Mouse (Mus musculus): ENCODE results near the gene Aup1. TPM values are rescaled to one million over a fixed set of nuclear protein-coding genes. Genes with fewer than 3 reads are reported as not detected.

Aup1 gene
- 100 to 1,000 TPM; 115 to 121 TPM for total RNA-seq (2021)

DNA sequence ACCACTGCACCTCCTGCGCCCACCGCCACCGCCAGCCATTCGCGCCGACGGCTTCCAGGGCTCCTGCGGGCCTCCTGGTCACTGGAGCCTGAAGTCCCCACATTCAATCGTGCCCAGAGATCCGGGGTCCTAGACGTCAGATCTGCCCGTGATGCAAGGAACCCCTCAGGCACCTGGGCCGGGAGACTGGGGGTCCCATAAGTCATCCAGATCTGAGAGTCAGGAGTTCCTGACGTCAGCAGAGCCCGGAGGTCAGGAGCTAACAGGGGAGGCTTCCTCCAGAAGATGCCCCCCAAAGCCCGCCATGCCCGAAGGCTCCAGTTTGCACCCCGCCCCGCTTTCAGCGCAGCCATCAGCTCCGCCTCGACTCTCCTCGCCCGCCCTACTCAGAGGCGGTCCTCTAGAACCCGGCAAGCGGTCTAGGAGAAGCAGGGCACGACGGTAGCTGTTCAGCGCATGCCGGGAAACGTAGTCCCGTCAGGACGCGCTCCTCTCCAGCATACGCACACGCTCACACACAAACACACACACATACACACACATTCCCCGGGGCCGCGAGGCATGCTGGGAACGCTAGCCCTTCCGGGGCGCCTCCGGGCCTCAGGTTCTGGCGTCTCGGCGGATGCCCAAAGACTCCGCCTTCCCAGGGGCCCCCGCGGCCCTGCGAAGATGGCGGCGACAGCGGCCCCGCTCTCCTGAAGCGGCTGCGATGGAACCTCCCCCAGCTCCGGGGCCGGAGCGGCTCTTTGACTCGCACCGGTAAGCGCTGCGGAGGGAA is at the start of gene Aup1:
Aup1 (plus strand) TSS at position 448 of the 778 bp plus-strand sequence.
- peak; percentile 89 to 91 for DNase-seq (ENCODE audit: extremely low spot score in 1 of 2, low spot score in 1 of 2)

DNA sequence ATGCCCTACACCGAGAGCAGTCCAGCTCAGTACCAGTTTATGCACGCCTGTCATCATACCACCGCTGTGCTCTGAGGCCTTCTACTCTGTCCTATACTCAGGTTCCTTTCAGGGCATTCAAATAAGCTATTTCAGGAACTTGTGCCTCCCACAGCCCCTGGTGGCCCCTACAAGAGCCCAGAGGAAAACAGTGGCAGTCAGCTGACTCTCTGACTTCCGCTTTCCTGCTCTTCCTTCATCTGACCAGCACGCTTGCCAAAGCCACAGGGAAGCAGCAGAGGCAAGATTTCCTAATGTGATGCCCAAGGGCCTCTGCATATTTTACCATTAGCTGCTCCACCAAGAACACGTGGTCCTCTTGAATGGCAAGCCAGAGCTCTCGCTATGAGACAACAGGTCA is 49.4 kb upstream of the Aup1 start:
- no peak for DNase-seq (ENCODE audit: extremely low spot score in 1 of 2, low spot score in 1 of 2)

DNA sequence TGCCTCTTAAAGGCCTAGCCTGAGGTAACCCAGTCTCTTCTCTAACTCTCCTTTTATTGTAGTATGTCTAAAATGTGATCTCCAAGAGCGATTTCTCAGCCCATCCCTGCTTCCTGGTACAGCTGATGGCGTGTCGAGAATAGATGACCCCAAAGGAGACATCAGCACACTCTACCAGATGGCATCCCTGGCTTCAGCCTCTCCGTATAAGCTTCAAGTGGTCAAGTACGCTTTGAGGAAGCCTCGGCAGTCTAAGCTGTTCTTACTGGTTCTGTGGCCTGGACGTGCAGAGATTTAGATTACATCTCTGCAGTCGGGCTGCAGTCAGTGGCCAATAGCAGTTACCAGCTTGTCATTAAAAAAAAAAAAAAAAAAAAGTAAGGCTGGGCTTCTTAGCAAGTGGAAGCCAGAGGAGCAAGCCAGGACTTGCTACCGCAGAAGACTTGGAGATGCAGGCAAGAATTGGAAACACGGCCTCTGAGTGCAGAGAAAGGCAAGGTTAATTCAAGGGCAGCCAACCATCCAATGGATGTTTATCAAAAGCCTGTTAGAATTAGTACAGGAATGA is 48.8 kb upstream of the Aup1 start:
- no peak for DNase-seq (ENCODE audit: extremely low spot score in 1 of 2, low spot score in 1 of 2)

GRCm38 (mm10) chr6:83006114-83006513 is 48.2 kb upstream of the Aup1 start:
- DNase-seq (ENCODE audit: extremely low spot score in 1 of 2, low spot score in 1 of 2), result no peak

- DNase-seq (ENCODE audit: extremely low spot score in 1 of 2, low spot score in 1 of 2), result no peak
These were observed 45.7 kb upstream of the Aup1 start for GRCm38 (mm10) chr6:83008659-83009058.

GRCm38 (mm10) chr6:83010010-83010409 is 44.3 kb upstream of the Aup1 start:
- DNase-seq (ENCODE audit: extremely low spot score in 1 of 2, low spot score in 1 of 2), result no peak

- DNase-seq (ENCODE audit: extremely low spot score in 1 of 2, low spot score in 1 of 2), result no peak
These were observed 43.1 kb upstream of the Aup1 start for GRCm38 (mm10) chr6:83011255-83011654.

DNA sequence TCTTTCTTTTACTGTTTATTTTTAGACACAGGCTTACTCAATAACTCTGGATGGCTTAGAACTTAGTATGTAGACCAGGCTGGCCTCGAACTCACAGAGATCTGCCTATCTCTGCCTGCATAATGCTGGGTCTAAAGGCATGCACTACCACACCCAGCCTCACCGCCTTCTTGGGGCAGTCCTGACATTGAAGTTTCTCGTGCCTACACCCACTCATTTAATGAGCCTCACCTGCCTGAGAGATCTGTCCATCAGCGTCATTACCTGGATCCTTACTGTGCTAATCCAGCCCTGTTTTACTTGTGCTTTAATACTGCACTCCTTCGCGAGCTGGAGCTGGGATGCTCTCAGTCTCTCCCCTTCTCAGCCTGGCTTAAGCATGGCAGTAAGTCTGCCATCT is 42.6 kb upstream of the Aup1 start:
- no peak for DNase-seq (ENCODE audit: extremely low spot score in 1 of 2, low spot score in 1 of 2)

- no peak for DNase-seq (ENCODE audit: extremely low spot score in 1 of 2, low spot score in 1 of 2)
These were observed 40.9 kb upstream of the Aup1 start for GRCm38 (mm10) chr6:83013444-83013843.

- DNase-seq (ENCODE audit: extremely low spot score in 1 of 2, low spot score in 1 of 2), result no peak
These were observed 39.5 kb upstream of the Aup1 start for GRCm38 (mm10) chr6:83014482-83015466.

GRCm38 (mm10) chr6:83015749-83016148 is 38.6 kb upstream of the Aup1 start:
- no peak for DNase-seq (ENCODE audit: extremely low spot score in 1 of 2, low spot score in 1 of 2)

- no peak for DNase-seq (ENCODE audit: extremely low spot score in 1 of 2, low spot score in 1 of 2)
These were observed 37.1 kb upstream of the Aup1 start for GRCm38 (mm10) chr6:83017190-83017589.

DNA sequence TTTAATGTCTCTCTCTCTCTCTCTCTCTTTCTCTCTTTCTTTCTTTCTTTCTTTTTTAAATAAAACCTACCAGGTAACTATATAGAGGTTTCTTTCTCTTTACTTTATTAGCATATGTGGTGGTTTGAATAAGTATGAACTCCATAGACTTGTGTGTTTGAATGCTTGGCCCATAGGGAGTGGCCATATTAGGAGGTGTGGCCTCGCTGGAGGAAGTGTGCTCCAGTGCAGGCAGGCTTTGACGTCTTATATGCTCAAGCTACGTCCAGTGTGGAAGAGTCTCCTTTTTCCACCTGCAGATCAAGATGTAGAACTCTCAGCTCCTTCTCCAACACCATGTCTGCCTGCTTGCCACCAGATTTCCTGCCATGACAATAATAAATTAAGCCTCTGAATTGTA is 35.3 kb upstream of the Aup1 start:
- DNase-seq (ENCODE audit: extremely low spot score in 1 of 2, low spot score in 1 of 2), result no peak

GRCm38 (mm10) chr6:83020121-83020520 is 34.2 kb upstream of the Aup1 start:
- DNase-seq (ENCODE audit: extremely low spot score in 1 of 2, low spot score in 1 of 2), result no peak

- no peak for DNase-seq (ENCODE audit: extremely low spot score in 1 of 2, low spot score in 1 of 2)
These were observed 33.3 kb upstream of the Aup1 start for GRCm38 (mm10) chr6:83020836-83021593.

DNA sequence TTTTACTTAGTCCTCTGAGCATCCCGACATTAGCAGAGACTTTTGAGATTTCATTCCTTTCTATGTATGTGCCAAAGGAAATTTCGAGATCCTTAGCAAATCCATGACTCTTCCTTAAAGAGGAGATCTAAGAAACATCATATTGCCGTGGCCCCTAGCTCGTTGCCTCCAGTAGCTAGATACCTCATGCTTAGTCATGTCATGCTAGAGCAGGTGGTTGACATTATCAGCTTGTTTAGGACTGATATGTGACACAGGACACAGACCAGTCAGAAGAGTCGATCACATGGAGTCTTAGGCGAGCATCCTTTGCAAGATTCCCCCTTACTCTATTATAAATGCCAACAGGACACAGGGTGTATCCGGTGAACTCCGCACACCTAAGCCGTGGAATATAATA is 31.3 kb upstream of the Aup1 start:
- no peak for DNase-seq (ENCODE audit: extremely low spot score in 1 of 2, low spot score in 1 of 2)

DNA sequence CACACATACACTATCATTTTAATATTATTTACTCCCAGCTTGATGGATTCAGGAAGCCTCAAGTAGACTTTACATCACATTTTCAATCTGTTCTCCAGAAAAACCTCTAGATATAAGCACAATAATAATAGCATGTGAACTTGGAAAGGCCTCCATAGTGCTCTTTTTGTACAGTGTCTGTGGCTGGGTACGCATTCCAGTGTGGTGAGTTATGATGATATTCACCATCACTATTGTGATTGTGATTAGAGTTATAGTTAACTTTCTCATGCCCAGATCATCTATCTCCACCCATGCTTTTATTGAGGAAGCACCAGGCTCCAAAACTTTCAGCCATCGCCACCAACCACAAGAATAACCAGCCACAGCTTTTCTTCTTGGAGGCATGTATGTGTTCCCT is 30.5 kb upstream of the Aup1 start:
- DNase-seq (ENCODE audit: extremely low spot score in 1 of 2, low spot score in 1 of 2), result no peak

DNA sequence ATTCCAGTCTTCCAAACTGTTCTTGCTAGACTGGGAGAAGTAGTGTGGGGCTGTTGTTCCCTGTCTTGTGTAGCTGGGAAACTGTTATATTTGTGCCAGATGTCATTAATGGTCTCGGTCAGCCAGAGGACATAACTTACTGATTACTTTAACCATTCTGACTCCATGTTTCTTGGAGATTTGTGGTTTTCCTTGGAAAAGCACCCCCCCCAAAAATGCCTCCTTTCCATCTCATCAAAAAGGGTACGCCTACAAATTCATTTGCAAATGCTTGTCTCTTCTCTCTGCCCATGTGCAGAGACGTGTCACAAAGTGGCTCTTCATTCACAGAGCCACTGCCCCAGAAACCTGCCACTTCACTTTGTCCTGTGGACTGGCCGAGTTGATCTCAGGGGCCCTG is 29.9 kb upstream of the Aup1 start:
- DNase-seq (ENCODE audit: extremely low spot score in 1 of 2, low spot score in 1 of 2), result no peak

GRCm38 (mm10) chr6:83025221-83025620 is 29.1 kb upstream of the Aup1 start:
- no peak for DNase-seq (ENCODE audit: extremely low spot score in 1 of 2, low spot score in 1 of 2)

DNA sequence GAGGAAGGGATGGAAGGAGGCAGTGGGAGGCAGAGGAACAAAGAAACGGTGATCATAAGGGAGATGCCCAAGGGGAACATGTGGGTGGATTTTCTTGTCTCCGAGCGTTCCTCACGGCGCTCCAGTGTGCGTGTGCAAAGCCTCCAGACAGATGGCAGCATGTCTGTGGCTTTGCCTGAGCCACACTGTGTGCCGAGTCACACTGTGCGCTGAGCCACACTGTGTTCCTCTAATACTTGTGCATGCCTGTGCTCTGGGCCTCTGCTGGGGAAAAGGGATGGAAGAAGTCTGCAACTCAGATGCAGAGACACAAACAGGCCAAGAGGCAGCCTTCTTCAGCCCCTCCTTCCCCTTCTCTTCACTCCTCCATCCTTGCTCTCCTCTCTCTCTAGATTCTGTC is 27.0 kb upstream of the Aup1 start:
- DNase-seq (ENCODE audit: extremely low spot score in 1 of 2, low spot score in 1 of 2), result no peak
